9 mouse cellular contexts compared by ENCODE assay signal in the genomic region with DNA sequence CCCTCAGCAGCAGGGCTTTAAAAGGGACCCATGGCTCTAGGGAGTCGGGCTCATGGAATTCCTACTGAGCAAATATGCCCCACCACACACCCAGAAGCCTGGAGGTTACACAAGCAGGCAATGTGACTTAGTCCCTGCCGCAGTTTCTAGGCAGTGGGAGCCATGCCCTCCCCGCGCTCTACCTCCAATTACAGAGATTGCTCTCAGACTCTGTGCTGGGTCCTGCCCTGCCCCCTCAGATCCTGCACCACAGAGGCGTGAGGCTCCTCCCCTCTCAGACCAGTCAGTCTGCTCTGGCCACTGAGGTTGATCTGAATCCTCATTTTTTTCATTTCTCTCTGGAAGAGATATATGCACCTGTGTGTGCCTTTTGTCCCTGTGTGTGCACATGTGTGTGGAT. TPM values are rescaled to one million over a fixed set of nuclear protein-coding genes. Genes with fewer than 3 reads are reported as not detected.
DNase-seq lines count a peak whose midpoint lies in the region; ATAC-seq and TF ChIP-seq lines count a peak whose summit lies in the region.
"Had no signal": no experiment of that assay in that cellular context is flagged by ENCODE, and none has a peak within 500 bp of the region (broad histone marks: within the 10 kb centered on the region; RNA-seq: fewer than 3 reads in every experiment).

No protein-coding gene starts in this region.

- H3K4me1 ChIP-seq in intestine, embryonic 14.5 days (replicated peaks; ENCODE audit: control insufficient read depth, insufficient read depth, low read length): 0 out of 2 replicates have a peak, but pooled peaks cover 3% of the 10 kb centered on the region
- H3K4me1 ChIP-seq in intestine, postnatal 0 days (replicated peaks; ENCODE audit: control insufficient read depth, insufficient read depth, low read length): no peaks in the 10 kb centered on the region
- H3K4me1 ChIP-seq in hindbrain, embryonic 15.5 days (replicated peaks): peaks cover 4% of the 10 kb centered on the region; the same call in 1 of the 2 replicates
- no peaks in the 10 kb centered on the region; the same call in 1 of the 2 replicates for H3K4me1 ChIP-seq in midbrain, embryonic 16.5 days (ENCODE audit: control insufficient read depth, insufficient read depth, low read length)

- no peak for DNase-seq in intestine, embryonic 14.5 days (ENCODE audit: low spot score)
- peak; percentile 22 for DNase-seq in brain, embryonic 14.5 days (ENCODE audit: low read depth)
- DNase-seq in layer of hippocampus, postnatal 14 days (ENCODE audit: low spot score in 2 of 2): no peak
- no peak for DNase-seq in B cell, adult 2 months
- DNase-seq in left cerebral cortex, postnatal 4 days: no peak
- DNase-seq: cerebellum, adult 11-12 months had no signal

- no peak overlapping the region for H3K27ac ChIP-seq in intestine, embryonic 14.5 days (ENCODE audit: low read depth)
- H3K27ac ChIP-seq in intestine, postnatal 0 days (ENCODE audit: low read depth, low read length): no peak overlapping the region
- H3K27ac ChIP-seq in hindbrain, embryonic 15.5 days (replicated peaks): no peak overlapping the region
- no peak overlapping the region for H3K27ac ChIP-seq in midbrain, embryonic 16.5 days (ENCODE audit: low read length)

- no peak for TF ChIP-seq POLR2A in brain, embryonic 14.5 days (IDR thresholded peaks at IDR 0.05; ENCODE audit: borderline replicate concordance, extremely low read depth, insufficient read depth, insufficient read length, poor library complexity, severe bottlenecking)

- no peak overlapping the region for H3K4me3 ChIP-seq in intestine, embryonic 14.5 days (ENCODE audit: low read depth, low read length)
- no peak overlapping the region for H3K4me3 ChIP-seq in intestine, postnatal 0 days (ENCODE audit: low read depth, low read length)
- H3K4me3 ChIP-seq in hindbrain, embryonic 15.5 days: no peak overlapping the region
- no peak overlapping the region for H3K4me3 ChIP-seq in midbrain, embryonic 16.5 days (ENCODE audit: low read depth, low read length)

- H3K9ac ChIP-seq in intestine, embryonic 14.5 days (ENCODE audit: low read length): no peak overlapping the region
- H3K9ac ChIP-seq in intestine, postnatal 0 days (ENCODE audit: low read depth, low read length): no peak overlapping the region
- H3K9ac ChIP-seq in hindbrain, embryonic 15.5 days: no peak overlapping the region
- H3K9ac ChIP-seq in midbrain, embryonic 16.5 days (ENCODE audit: low read depth, low read length): no peak overlapping the region

- peak; percentile 60; the same call in 1 of the 2 replicates for ATAC-seq in intestine, embryonic 14.5 days (replicated peaks; ENCODE audit: low FRiP score, low TSS enrichment, low read depth)
- no peak for ATAC-seq in intestine, postnatal 0 days
- peak; percentile 66; the same call in 1 of the 2 replicates for ATAC-seq in hindbrain, embryonic 15.5 days (ENCODE audit: low FRiP score, low read depth)
- ATAC-seq in midbrain, embryonic 16.5 days: peak; percentile 57; the same call in 1 of the 2 replicates

- no peaks in the 10 kb centered on the region for H3K27me3 ChIP-seq in intestine, embryonic 14.5 days (replicated peaks; ENCODE audit: control insufficient read depth, insufficient read depth, low read length)
- no peaks in the 10 kb centered on the region for H3K27me3 ChIP-seq in intestine, postnatal 0 days (replicated peaks; ENCODE audit: control insufficient read depth, insufficient read depth, low read length)
- no peaks in the 10 kb centered on the region for H3K27me3 ChIP-seq in hindbrain, embryonic 15.5 days
- no peaks in the 10 kb centered on the region for H3K27me3 ChIP-seq in midbrain, embryonic 16.5 days (ENCODE audit: control insufficient read depth, insufficient read depth, low read depth, low read length)

- no peak for TF ChIP-seq CTCF in intestine, postnatal 0 days (IDR thresholded peaks at IDR 0.05; ENCODE audit: low read depth)
- TF ChIP-seq CTCF in brain, embryonic 14.5 days (IDR thresholded peaks at IDR 0.05; ENCODE audit: borderline replicate concordance, extremely low read depth, insufficient read depth, insufficient read length): no peak

- peaks cover under 1% of the 10 kb centered on the region; the same call in 1 of the 2 replicates for H3K9me3 ChIP-seq in intestine, embryonic 14.5 days (ENCODE audit: control insufficient read depth, low read length)
- no peaks in the 10 kb centered on the region for H3K9me3 ChIP-seq in intestine, postnatal 0 days (ENCODE audit: control insufficient read depth)
- no peaks in the 10 kb centered on the region for H3K9me3 ChIP-seq in hindbrain, embryonic 15.5 days
- no peaks in the 10 kb centered on the region for H3K9me3 ChIP-seq in midbrain, embryonic 16.5 days (replicated peaks; ENCODE audit: control insufficient read depth, low read length, poor library complexity, severe bottlenecking)

- intact Hi-C loops in left cerebral cortex, postnatal 4 days (cut with DNase I): no loop called here

- no peaks in the 10 kb centered on the region for H3K36me3 ChIP-seq in intestine, embryonic 14.5 days (ENCODE audit: control insufficient read depth, insufficient read depth, low read length)
- no peaks in the 10 kb centered on the region for H3K36me3 ChIP-seq in intestine, postnatal 0 days (ENCODE audit: control insufficient read depth, insufficient read depth)
- no peaks in the 10 kb centered on the region for H3K36me3 ChIP-seq in hindbrain, embryonic 15.5 days
- H3K36me3 ChIP-seq in midbrain, embryonic 16.5 days (ENCODE audit: control insufficient read depth, insufficient read depth, low read length): no peaks in the 10 kb centered on the region

- WGBS in intestine, embryonic 14.5 days: 4% methylated on average over 5 of the region's 5 CpGs
- 7% methylated on average over 5 of the region's 5 CpGs for WGBS in intestine, postnatal 0 days
- 8% methylated on average over 5 of the region's 5 CpGs for WGBS in hindbrain, embryonic 15.5 days
- 5% methylated on average over 5 of the region's 5 CpGs for WGBS in midbrain, embryonic 16.5 days

- H3K4me2 ChIP-seq in intestine, embryonic 14.5 days (ENCODE audit: low read length): no peak overlapping the region
- no peak overlapping the region for H3K4me2 ChIP-seq in intestine, postnatal 0 days (replicated peaks; ENCODE audit: low read depth)
- H3K4me2 ChIP-seq in hindbrain, embryonic 15.5 days: no peak overlapping the region
- H3K4me2 ChIP-seq in midbrain, embryonic 16.5 days (ENCODE audit: low read length): no peak overlapping the region

RNA-seq across cellular contexts. Expression of a gene that starts 14.6 kb away (rescaled TPM):
- polyA plus RNA-seq in intestine, embryonic 14.5 days (2014; fragmentation: Nextera tagmentation; extraction: Ambion mirVana): 0.28 and 0.34 TPM in 2 replicates
- polyA plus RNA-seq in intestine, postnatal 0 days (2015; fragmentation: Nextera tagmentation; extraction: Ambion mirVana): 0.26 and 0.34 TPM in 2 replicates
- 1.4 and 4.7 TPM in 2 replicates for polyA plus RNA-seq in brain, embryonic 14.5 days (2012; rRNA removed)
- 8.1 and 9.9 TPM in 2 replicates for polyA plus RNA-seq in hindbrain, embryonic 15.5 days (2015; fragmentation: Nextera tagmentation; extraction: Ambion mirVana)
- polyA plus RNA-seq in midbrain, embryonic 16.5 days (2015; fragmentation: Nextera tagmentation; extraction: Ambion mirVana): 8.4 and 9.2 TPM in 2 replicates
- 10 to 100 TPM; 66.6 to 68.0 TPM for total RNA-seq in layer of hippocampus, postnatal 14 days (2021)
- 10 to 100 TPM; 20.7 to 21.2 TPM for total RNA-seq in left cerebral cortex, postnatal 4 days (2021)

RNA-seq across cellular contexts. Expression of a gene that starts 59.5 kb away (rescaled TPM):
- polyA plus RNA-seq in intestine, embryonic 14.5 days (2014; fragmentation: Nextera tagmentation; extraction: Ambion mirVana): 39.8 and 44.7 TPM in 2 replicates
- polyA plus RNA-seq in intestine, postnatal 0 days (2015; fragmentation: Nextera tagmentation; extraction: Ambion mirVana): 16.9 and 20.4 TPM in 2 replicates
- 21.9 and 24.4 TPM in 2 replicates for polyA plus RNA-seq in brain, embryonic 14.5 days (2012; rRNA removed)
- polyA plus RNA-seq in hindbrain, embryonic 15.5 days (2015; fragmentation: Nextera tagmentation; extraction: Ambion mirVana): 23.4 and 23.9 TPM in 2 replicates
- 18.2 and 21.8 TPM in 2 replicates for polyA plus RNA-seq in midbrain, embryonic 16.5 days (2015; fragmentation: Nextera tagmentation; extraction: Ambion mirVana)
- total RNA-seq in layer of hippocampus, postnatal 14 days (2021): 10 to 100 TPM; 28.1 to 31.0 TPM
- 10 to 100 TPM; 21.1 to 23.4 TPM for total RNA-seq in left cerebral cortex, postnatal 4 days (2021)
